Mouse (Mus musculus): ENCODE measurements around the gene Mmp25.
A peak's percentile ranks its signal among the peaks of the same experiment; 100 is the strongest.

Gene Mmp25

DNA sequence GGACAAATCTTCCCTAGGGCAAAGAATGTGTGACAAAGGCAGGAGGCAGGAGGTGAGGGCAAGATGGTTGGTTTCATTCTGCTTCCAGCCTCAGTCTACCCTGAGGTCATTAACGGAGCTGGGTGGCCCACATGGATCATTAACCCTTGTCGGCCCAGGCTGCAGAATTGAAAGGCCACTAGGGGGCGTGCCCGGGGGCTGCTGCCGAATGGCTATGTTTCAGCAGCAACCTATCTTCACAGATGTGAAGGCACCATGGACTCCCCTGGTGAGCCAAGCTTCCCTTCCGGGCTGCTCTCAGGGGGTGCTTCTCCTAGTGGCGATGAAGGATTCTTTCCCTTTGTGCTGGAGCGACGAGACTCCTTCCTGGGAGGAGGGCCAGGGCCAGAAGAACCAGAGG, 16.4 kb upstream of the Mmp25 start:
- DNase-seq: peak; percentile 14

GRCm38 (mm10) chr17:23660876-23661200, 15.8 kb upstream of the Mmp25 start:
- DNase-seq: peak; percentile 30

GRCm38 (mm10) chr17:23660117-23660875, 15.2 kb upstream of the Mmp25 start, which contains the start of gene Bicdl2:
Bicdl2 (plus strand) TSS chr17:23660506.
- DNase-seq: peak; percentile 84

- DNase-seq: no peak
Observed at GRCm38 (mm10) chr17:23658450-23658849, 13.4 kb upstream of the Mmp25 start.

DNA sequence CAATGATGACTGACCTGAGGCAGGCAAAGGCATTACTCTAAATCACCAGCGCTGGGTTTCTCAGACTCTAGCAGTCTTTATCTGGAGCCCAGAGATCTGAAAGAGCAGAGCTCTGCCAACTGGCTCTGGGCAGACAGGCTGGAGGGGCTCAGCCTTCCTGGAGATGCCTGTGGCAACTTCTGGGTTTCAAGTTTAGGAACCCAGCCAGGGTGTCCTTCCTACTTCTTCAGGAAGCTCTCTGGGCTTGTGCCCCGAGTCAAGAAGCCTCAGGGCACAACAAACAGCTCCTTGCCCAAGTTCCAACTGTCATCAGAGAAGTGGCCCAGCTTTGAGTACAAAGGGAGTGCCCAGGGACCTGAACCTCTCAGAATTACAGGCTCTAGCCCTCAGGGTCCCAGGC, 9.3 kb upstream of the Mmp25 start:
- no peak for DNase-seq

DNA sequence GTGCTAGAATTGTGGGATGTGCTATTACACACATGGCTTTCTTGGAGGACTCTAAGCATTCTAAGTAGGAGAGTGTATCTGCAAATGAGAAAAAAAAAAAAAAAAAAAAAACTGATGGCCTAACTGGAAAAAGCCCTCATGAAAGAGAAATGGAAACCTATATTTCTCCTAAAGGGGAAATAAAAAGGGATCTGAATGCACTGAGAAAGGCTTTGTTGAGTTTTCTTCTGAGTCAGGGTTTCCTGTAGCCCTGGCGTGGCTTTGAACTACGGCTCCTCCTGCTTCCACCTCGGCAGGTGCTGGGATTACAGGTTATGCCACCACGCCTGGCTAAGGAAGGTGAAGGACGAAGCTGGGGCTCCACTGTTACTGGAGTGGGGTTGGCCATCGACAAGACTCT, 8.9 kb upstream of the Mmp25 start:
- no peak for DNase-seq

DNA sequence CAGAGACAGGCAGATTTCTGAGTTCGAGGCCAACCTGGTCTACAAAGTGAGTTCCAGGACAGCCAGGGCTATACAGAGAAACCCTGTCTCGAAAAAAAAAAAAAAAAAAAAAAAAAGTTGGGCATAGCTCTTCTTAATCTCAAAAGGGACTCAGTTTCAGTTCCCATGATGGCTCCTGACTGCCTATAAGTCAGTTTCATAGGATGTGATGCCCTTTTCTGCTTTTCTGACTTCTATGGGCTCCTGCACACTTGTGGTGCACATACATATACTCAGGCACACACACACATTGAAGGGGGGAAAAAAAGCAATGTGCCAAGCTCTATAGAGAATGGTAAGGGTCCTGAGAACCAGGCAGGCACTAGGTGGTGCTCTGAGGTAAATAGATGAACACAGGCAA, 8.2 kb upstream of the Mmp25 start:
- no peak for DNase-seq

DNA sequence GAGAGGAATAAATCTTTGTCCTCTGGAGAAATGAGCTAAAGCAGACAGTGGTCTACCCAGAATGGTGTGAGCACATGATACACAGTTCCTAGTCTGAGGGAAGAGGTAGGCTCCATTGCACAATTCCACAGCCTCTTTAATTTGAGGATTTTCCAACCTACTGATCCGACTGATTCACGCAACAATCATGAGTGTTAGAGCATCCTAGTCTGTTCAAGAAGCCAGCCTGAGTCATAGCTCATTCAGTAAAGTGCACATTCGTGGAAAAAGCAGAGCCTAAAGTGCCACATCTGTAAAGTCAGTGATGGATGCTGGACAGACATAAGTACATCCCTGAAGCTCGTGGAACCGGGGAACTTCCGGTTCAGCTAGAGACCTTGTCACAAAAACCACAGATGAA, 6.3 kb upstream of the Mmp25 start:
- no peak for DNase-seq

DNA sequence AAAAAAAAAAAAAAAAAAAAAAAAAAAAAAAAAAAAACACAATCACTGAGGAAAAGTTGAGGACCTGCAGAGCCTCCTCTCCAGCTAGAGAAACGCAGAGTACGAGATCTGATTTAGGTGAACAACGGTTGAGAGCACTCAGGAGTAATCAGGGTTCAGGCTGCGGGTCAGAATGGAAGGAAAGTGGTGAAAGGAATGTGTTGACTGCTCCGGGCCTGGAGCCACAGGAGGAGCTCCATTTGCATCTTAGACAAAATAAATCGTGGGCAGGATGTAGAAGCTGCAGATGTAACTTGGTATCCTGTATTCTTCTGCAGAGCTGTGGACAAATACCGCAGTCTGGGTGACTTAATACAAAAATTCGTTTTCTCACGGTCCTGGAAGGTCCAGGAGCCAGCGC, 817 bp upstream of the Mmp25 start:
- no peak for DNase-seq

GRCm38 (mm10) chr17:23631241-23631640, 13.8 kb downstream of the Mmp25 start:
- no peak for DNase-seq

- peak; percentile 83 for DNase-seq
Observed at GRCm38 (mm10) chr17:23630195-23631020, 14.7 kb downstream of the Mmp25 start.

GRCm38 (mm10) chr17:23627813-23628212, 17.3 kb downstream of the Mmp25 start:
- DNase-seq: no peak

GRCm38 (mm10) chr17:23620351-23620750, 24.7 kb downstream of the Mmp25 start:
- no peak for DNase-seq

- DNase-seq: no peak
Observed at GRCm38 (mm10) chr17:23617087-23617486, 28.0 kb downstream of the Mmp25 start.

DNA sequence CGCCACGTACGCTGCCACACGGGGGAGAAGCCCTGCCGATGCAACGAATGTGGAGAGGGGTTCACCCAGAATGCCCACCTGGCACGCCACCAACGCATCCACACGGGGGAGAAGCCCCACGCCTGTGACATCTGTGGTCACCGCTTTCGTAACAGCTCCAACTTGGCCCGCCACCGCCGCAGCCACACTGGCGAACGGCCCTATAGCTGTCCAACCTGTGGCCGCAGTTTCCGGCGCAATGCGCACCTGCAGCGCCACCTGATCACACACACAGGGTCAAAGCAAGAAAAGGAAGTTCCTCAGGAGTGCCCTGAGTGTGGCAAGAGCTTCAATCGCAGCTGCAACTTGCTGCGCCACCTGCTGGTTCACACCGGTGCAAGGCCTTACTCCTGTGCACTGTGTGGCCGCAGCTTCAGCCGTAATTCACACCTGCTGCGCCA, 34.7 kb downstream of the Mmp25 start:
- DNase-seq: peak; percentile 81

DNA sequence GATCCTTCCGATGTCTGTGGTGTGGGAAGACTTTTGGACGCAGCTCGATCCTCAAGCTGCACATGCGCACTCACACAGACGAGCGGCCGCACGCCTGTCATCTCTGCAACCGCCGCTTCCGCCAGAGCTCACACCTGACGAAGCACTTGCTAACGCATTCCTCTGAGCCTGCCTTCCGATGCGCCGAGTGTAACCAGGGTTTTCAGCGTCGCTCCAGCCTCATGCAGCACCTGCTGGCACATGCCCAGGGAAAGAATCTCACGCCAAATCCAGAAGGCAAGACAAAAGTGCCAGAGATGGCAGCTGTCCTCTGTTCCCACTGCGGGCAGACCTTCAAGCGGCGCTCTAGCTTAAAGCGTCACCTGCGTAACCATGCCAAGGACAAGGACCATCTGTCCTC, 35.5 kb downstream of the Mmp25 start:
- DNase-seq: no peak

GRCm38 (mm10) chr17:23605220-23605619, 39.9 kb downstream of the Mmp25 start:
- DNase-seq: no peak

- DNase-seq: no peak
Observed at GRCm38 (mm10) chr17:23604394-23604793, 40.7 kb downstream of the Mmp25 start.

DNA sequence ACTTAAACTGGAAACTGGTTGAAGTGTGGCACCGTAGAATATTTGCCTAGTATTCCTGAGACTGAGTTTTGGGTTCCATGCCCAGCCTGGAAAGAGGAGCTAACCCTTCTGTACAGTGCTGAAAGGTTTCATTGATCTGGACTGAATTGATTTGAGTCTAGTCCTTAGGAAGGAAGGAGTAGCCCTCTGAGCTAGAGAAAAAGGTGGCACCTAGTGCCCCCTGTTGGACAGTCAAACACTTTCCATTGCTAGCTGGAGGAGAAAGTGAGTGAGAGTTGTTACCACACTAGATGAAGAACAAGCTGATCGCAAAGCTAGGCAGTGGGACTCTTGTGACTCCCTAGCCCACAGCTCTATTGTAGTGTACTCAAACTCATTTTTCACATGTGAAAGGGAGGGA, 41.5 kb downstream of the Mmp25 start:
- peak; percentile 35 for DNase-seq

DNA sequence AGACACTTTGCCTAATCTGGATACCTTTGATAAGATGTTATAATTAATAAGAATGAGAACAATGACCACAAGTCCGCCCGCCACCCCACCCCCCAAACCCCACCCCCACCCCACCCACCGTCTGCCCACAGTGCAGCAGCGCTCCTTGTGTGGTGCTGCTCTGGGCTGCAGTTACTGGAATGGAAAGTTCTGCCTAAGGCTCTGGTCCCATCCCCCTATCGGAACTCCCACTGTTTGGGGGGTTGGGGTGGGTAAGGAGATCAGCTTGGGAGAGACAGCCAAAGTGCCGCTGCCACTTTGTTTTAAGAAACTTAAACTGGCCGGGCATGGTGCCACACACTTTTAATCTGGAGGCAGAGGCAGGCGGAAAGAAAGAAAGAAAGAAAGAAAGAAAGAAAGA, 42.0 kb downstream of the Mmp25 start:
- no peak for DNase-seq

DNA sequence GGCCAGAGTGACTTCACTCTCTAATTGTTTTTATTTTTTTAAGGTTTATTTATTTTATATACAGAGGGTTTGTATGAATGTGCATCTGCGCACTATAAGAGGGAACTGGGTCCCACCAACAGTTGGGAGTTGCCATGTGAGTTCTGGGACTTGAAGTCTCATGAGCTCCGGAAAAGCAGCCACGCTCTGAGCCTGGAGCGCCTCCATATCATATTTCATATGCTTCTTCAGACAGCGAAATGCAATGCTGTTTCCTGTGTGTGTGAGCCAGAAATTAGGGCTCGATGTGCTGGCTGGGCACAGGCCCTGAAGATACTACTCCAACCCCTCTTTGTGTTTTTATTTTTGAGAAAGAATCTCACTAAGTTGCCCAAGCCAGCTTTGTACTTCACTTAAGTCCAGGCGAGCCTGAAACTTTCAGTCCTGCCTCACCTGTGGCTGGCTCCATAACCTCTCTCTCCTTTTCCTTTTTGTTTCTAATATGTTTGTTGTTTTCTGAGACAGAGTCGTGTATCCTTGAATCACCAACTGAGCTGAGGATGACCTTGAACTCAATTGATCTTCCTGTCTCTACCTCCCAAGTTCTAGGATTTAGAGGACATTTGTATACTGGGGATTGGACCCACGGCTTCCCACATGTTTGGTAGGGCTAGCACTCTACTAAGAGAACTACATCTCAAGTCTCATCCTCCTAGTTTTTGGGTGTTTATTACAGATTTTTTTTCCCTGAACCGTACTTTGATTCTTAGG, 43.1 kb downstream of the Mmp25 start:
- no peak for DNase-seq

DNA sequence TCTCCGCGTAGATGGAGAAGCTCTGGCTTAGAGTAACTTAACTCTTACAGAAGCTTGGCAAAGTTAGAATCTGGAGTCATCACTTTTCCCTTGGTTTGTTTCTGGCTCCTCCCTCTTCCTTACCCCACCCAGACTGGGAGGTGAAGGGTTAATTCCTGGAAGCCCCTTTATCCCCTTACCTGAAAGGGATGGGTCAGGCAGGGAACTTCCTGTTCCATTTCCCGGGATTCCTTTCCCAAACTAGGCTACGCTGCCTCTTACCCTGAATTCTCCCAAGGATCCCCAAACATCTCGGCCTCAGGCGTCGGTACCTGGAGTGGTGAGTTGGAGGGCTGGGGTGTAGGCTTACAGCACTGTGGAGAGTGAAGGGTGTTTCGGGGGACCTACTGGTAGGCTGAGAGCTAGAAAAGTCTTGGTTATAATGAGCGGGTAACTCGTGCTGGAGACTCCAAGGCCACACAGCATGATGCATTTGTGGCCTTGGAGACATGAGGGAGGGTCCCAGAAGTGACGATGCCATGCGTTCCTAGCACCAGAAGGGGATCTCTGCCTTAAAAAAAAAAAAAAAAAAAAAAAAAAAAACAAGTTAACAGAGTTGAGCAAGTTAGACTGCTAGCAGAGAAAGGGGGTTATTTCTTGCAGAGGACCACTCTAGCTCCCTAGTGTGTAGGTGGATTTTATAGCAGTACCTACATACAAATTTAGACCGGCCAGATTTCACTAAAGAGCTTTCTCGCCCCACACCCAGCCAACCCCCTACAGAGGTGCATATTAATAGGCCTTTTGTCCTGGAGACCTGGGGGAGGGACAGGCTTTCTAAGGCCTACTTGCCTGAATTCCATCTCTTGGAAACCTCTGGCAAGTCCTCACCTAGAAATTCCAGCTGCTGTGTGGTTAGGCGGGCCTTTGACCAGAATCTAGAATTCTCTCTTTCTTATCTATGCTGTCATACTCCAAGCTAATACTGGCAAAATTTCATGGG, 44.1 kb downstream of the Mmp25 start, which contains the start of gene Zscan10:
TSS of gene Zscan10 (plus strand) at position 216 of the 982 bp plus-strand sequence.
- DNase-seq: no peak
